Mouse (Mus musculus) hindbrain, postnatal 0 days (tissue): ENCODE results near the gene Grik2. TPM values are rescaled to one million over a fixed set of nuclear protein-coding genes. Genes with fewer than 3 reads are reported as not detected.

ENCODE experiments used
- ATAC-seq: fragments of 200-750 bp; cut with Nextera tagmentation; 2 replicates; pipeline ENCODE4 v1.8.0; 2017; ENCODE audit warnings: mild to moderate bottlenecking, moderate TSS enrichment, moderate library complexity
- DNase-seq: peaks from one replicate; pipeline ENCODE4 v3.0.0-alpha.2; 2015; ENCODE audit warnings: low spot score
- H3K27ac ChIP-seq: fragments of 300-500 bp; sonication (generic); 2 replicates; pipeline ENCODE4 v1.5.1; 2014; ENCODE audit warnings: mild to moderate bottlenecking
- H3K27me3 ChIP-seq: fragments of 300-500 bp; sonication (generic); 2 replicates; pipeline ENCODE4 v1.6.1; 2014; ENCODE audit warnings: low read length, mixed read lengths; ENCODE audit not compliant: insufficient read depth
- H3K36me3 ChIP-seq: fragments of 300-500 bp; sonication (generic); 2 replicates; pipeline ENCODE4 v1.6.1; 2014; ENCODE audit warnings: low read length, mixed read lengths; ENCODE audit not compliant: insufficient read depth
- H3K4me1 ChIP-seq: fragments of 300-500 bp; sonication (generic); 2 replicates; pipeline ENCODE4 v1.6.1; 2014; ENCODE audit warnings: antibody characterized with exemption, low read length, mixed read lengths; ENCODE audit not compliant: insufficient read depth
- H3K4me2 ChIP-seq: fragments of 300-500 bp; sonication (generic); 2 replicates; pipeline ENCODE4 v1.6.1; 2014; ENCODE audit warnings: low read depth, mild to moderate bottlenecking, low read length, moderate library complexity, mixed read lengths
- H3K4me3 ChIP-seq: fragments of 300-500 bp; sonication (generic); 2 replicates; pipeline ENCODE4 v1.5.1; 2014; ENCODE audit warnings: low read length
- H3K9ac ChIP-seq: fragments of 300-500 bp; sonication (generic); replicated peaks from 2 replicates; pipeline ENCODE4 v1.6.1; 2014; ENCODE audit warnings: mild to moderate bottlenecking, low read length, moderate library complexity, mixed read lengths
- H3K9me3 ChIP-seq: fragments of 300-500 bp; sonication (generic); 2 replicates; pipeline ENCODE4 v1.6.1; 2016; ENCODE audit warnings: low read length, mixed read lengths
- CTCF ChIP-seq: IDR thresholded peaks from 2 replicates; pipeline ENCODE4 v1.5.1; 2016; ENCODE audit warnings: antibody characterized with exemption, control low read depth, low read depth
- WGBS: fragments of 180-500 bp; shearing (Covaris S2); extraction: QIAGEN DNeasy Blood & Tissue Kit; methylation state at CpG from one replicate; pipeline ENCODE4 v1.1.7; 2014; 5-methylcytosine and 5-hydroxymethylcytosine counted together
- polyA plus RNA-seq: library from polyadenylated mRNA; unstranded; fragments of >200 nt; fragmentation: Nextera tagmentation; extraction: Ambion mirVana; gene quantifications from 2 replicates; pipeline ENCODE4 v1.2.1, GENCODE M21; 2015
- total RNA-seq: library from RNA; depleted of rRNA; stranded (reverse); fragments of >200 nt; gene quantifications from 2 replicates; pipeline ENCODE4 v1.2.3, GENCODE M21; 2014

Gene Grik2
- total and polyA plus RNA-seq, 2 experiments from 2014 or later = 24.9 to 120 TPM

DNA sequence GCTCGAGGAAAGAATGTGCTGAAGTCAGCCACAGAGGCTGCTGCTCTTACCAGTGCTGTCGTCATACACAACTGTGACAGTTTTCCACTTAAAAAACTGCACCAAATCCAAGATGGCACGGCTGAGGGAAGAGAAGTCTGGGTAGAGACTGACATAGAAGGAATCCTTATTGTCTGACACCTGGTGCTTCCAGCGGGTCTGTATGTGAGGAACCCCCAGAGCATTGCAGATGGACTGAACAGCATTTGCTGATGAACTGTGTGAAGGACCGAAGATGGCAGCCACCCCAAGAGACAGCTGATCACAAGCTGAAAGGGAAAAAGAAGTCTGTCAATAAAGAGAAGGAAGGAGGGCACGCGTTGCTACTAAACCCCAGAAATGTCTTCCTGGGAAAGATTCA is 215.1 kb downstream of the Grik2 start:
- Histone ChIP-seq H3K4me2 (no peak overlapping the region), H3K9ac (no peak overlapping the region), H3K9me3 (no peaks in the 10 kb centered on the region), H3K36me3 (no peaks in the 10 kb centered on the region), H3K4me3 (no peak overlapping the region), H3K27me3 (no peaks in the 10 kb centered on the region), H3K4me1 (no peaks in the 10 kb centered on the region), H3K27ac (no peak overlapping the region)
- WGBS = 78% methylated on average over 7 of the region's 7 CpGs
- DNase-seq (no peak), ATAC-seq (no peak)
- TF ChIP-seq CTCF = no peak

GRCm38 (mm10) chr10:49559872-49560407 is 228.6 kb downstream of the Grik2 start:
- H3K9ac ChIP-seq = no peak overlapping the region
- H3K9me3 ChIP-seq = no peaks in the 10 kb centered on the region
- no peak overlapping the region for H3K27ac ChIP-seq
- no peak overlapping the region for H3K4me2 ChIP-seq
- TF ChIP-seq CTCF = no peak
- no peak for DNase-seq
- 52% methylated on average over 1 of the region's 1 CpGs for WGBS
- H3K36me3 ChIP-seq = no peaks in the 10 kb centered on the region
- no peak for ATAC-seq
- no peak overlapping the region for H3K4me3 ChIP-seq
- no peaks in the 10 kb centered on the region for H3K4me1 ChIP-seq
- H3K27me3 ChIP-seq = no peaks in the 10 kb centered on the region

GRCm38 (mm10) chr10:49542249-49542648 is 246.3 kb downstream of the Grik2 start:
- H3K36me3 ChIP-seq = no peaks in the 10 kb centered on the region
- H3K9me3 ChIP-seq = no peaks in the 10 kb centered on the region
- no peak overlapping the region for H3K4me3 ChIP-seq
- ATAC-seq (peak; percentile 62; the same call in 1 of the 2 replicates), DNase-seq (peak; percentile 26)
- H3K9ac ChIP-seq = no peak overlapping the region
- H3K4me1 ChIP-seq = no peaks in the 10 kb centered on the region
- WGBS = 32% methylated on average over 1 of the region's 1 CpGs
- TF ChIP-seq CTCF = no peak
- no peak overlapping the region for H3K4me2 ChIP-seq
- no peaks in the 10 kb centered on the region for H3K27me3 ChIP-seq
- no peak overlapping the region for H3K27ac ChIP-seq

GRCm38 (mm10) chr10:49519752-49520151 is 268.8 kb downstream of the Grik2 start:
- Histone ChIP-seq H3K4me2 (no peak overlapping the region), H3K27me3 (no peaks in the 10 kb centered on the region), H3K9ac (no peak overlapping the region), H3K9me3 (no peaks in the 10 kb centered on the region), H3K4me1 (no peaks in the 10 kb centered on the region), H3K27ac (no peak overlapping the region), H3K36me3 (no peaks in the 10 kb centered on the region), H3K4me3 (no peak overlapping the region)
- peak; percentile 9 for DNase-seq
- WGBS = 98% methylated on average over 1 of the region's 1 CpGs
- no peak for ATAC-seq
- TF ChIP-seq CTCF = peak; percentile 29; the same call in 1 of the 2 replicates

GRCm38 (mm10) chr10:49500628-49501027 is 287.9 kb downstream of the Grik2 start:
- no peaks in the 10 kb centered on the region for H3K9me3 ChIP-seq
- H3K4me3 ChIP-seq = no peak overlapping the region
- no peak overlapping the region for H3K27ac ChIP-seq
- 63% methylated on average over 1 of the region's 1 CpGs for WGBS
- DNase-seq (no peak), ATAC-seq (no peak)
- TF ChIP-seq CTCF = no peak
- H3K4me1 ChIP-seq = no peaks in the 10 kb centered on the region
- no peak overlapping the region for H3K4me2 ChIP-seq
- no peaks in the 10 kb centered on the region for H3K36me3 ChIP-seq
- H3K9ac ChIP-seq = no peak overlapping the region
- H3K27me3 ChIP-seq = no peaks in the 10 kb centered on the region

DNA sequence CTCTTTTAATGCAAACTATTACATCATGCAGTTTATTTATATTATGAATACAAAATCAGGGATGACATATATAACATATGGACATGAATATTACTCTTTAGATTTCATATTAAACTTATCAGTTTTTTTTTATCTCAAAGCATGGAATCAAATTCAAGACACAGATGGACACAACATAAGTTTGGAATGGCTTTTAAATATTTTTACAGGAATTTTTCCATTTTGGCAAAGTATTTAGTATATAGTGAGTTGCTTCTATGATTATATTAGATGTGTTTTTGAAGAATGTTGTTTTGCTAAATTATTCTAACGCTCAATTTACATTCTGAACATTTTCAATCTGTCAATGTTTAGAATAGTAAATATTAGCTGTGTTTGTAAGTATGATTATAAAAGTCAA is 291.3 kb downstream of the Grik2 start:
- WGBS = 94% methylated on average over 1 of the region's 1 CpGs
- Histone ChIP-seq H3K27ac (no peak overlapping the region), H3K4me1 (no peaks in the 10 kb centered on the region), H3K27me3 (no peaks in the 10 kb centered on the region), H3K9ac (no peak overlapping the region), H3K4me2 (no peak overlapping the region), H3K36me3 (no peaks in the 10 kb centered on the region), H3K9me3 (no peaks in the 10 kb centered on the region), H3K4me3 (no peak overlapping the region)
- DNase-seq (no peak), ATAC-seq (no peak)
- no peak for TF ChIP-seq CTCF

DNA sequence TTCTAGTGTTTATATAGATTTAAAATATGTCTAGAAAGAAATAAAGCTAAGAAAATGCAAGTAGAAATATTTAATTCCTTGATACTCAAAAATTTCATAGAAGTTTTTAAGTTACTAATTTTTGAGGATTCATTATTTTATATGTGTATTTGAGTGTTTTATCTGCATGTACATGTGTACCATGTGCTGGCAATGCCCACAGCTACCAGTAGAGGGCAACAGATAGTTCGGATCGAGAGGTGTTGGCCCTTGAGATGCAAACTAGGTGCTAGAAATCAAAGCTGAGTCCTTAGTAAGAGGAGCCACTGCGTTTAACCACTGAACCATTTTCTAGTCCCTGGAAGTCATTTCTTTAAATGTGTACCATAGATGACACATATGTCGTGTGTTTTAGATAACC is 307.1 kb downstream of the Grik2 start:
- no peaks in the 10 kb centered on the region for H3K9me3 ChIP-seq
- DNase-seq = no peak

More for the DNA sequence above, 307.1 kb downstream of the Grik2 start:
- Histone ChIP-seq H3K27me3 (no peaks in the 10 kb centered on the region), H3K9ac (no peak overlapping the region), H3K36me3 (no peaks in the 10 kb centered on the region), H3K4me2 (no peak overlapping the region), H3K4me3 (no peak overlapping the region), H3K27ac (no peak overlapping the region), H3K4me1 (no peaks in the 10 kb centered on the region)
- peak; percentile 33; the same call in 1 of the 2 replicates for TF ChIP-seq CTCF
- ATAC-seq = no peak
- 83% methylated on average over 4 of the region's 4 CpGs for WGBS
